Mouse (Mus musculus) brain, embryonic 18.5 days (tissue): Measurements from ENCODE around the gene Art3.
"Not testable (repeated sequence)": the region's sequence is repeated elsewhere in the genome, so short reads cannot be mapped to it uniquely, and the experiment has no call there.

Experiments used
- DNase-seq: peaks from one replicate; pipeline ENCODE4 v3.0.0-alpha.2; 2012; ENCODE audit warnings: low read depth, low spot score

Art3 gene

GRCm38 (mm10) chr5:92336743-92337142 is 5.1 kb downstream of the Art3 start:
- no peak for DNase-seq

- no peak for DNase-seq
Measured at GRCm38 (mm10) chr5:92340606-92341005, 9.0 kb downstream of the Art3 start.

- DNase-seq, result no peak
Measured at GRCm38 (mm10) chr5:92345006-92345405, 13.4 kb downstream of the Art3 start.

GRCm38 (mm10) chr5:92348794-92349413 is 17.3 kb downstream of the Art3 start, which contains the start of gene Cxcl10:
Gene Cxcl10, minus strand, starts transcription at chr5:92348889.
- DNase-seq, result no peak

- DNase-seq, result no peak
Measured at GRCm38 (mm10) chr5:92349731-92350130, 18.1 kb downstream of the Art3 start.

- not testable (repeated sequence) for DNase-seq
Measured at GRCm38 (mm10) chr5:92352716-92353115, 21.1 kb downstream of the Art3 start.

- no peak for DNase-seq
Measured at GRCm38 (mm10) chr5:92353517-92353916, 21.9 kb downstream of the Art3 start.

- DNase-seq, result no peak
Measured at GRCm38 (mm10) chr5:92358033-92358432, 26.4 kb downstream of the Art3 start.

- no peak for DNase-seq
Measured at GRCm38 (mm10) chr5:92358767-92359455, 27.3 kb downstream of the Art3 start.

GRCm38 (mm10) chr5:92363179-92363578 is 31.6 kb downstream of the Art3 start:
- DNase-seq, result no peak

GRCm38 (mm10) chr5:92364011-92364410 is 32.4 kb downstream of the Art3 start:
- no peak for DNase-seq

GRCm38 (mm10) chr5:92365146-92365705 is 33.6 kb downstream of the Art3 start:
- DNase-seq, result no peak

GRCm38 (mm10) chr5:92366565-92366964 is 34.9 kb downstream of the Art3 start:
- DNase-seq, result no peak

- DNase-seq, result no peak
Measured at GRCm38 (mm10) chr5:92368392-92368791, 36.8 kb downstream of the Art3 start.

GRCm38 (mm10) chr5:92369151-92369994 is 37.7 kb downstream of the Art3 start:
- DNase-seq, result no peak

- no peak for DNase-seq
Measured at GRCm38 (mm10) chr5:92370392-92370791, 38.8 kb downstream of the Art3 start.

- no peak for DNase-seq
Measured at GRCm38 (mm10) chr5:92370891-92371290, 39.3 kb downstream of the Art3 start.

GRCm38 (mm10) chr5:92371361-92371976 is 39.8 kb downstream of the Art3 start:
- no peak for DNase-seq

- DNase-seq, result no peak
Measured at GRCm38 (mm10) chr5:92372605-92373004, 41.0 kb downstream of the Art3 start.

- DNase-seq, result no peak
Measured at GRCm38 (mm10) chr5:92374721-92375142, 43.1 kb downstream of the Art3 start.

GRCm38 (mm10) chr5:92375368-92375767 is 43.7 kb downstream of the Art3 start:
- DNase-seq, result no peak
